Mouse (Mus musculus) left cerebral cortex, postnatal 10 days (tissue): ENCODE measurements around the gene Pcdh15. TPM values are rescaled to one million over a fixed set of nuclear protein-coding genes. Genes with fewer than 3 reads are reported as not detected.
A peak's percentile ranks its signal among the peaks of the same experiment; 100 is the strongest.

Experiments
- DNase-seq, 2 experiments: peaks; one replicate each; pipeline ENCODE4 v3.0.0; 2021 to 2022; ENCODE audit warnings: low spot score in 2 of 2, mixed read lengths in 1 of 2; ENCODE audit errors: extremely low spot score in 1 of 2
- intact Hi-C: fragments of 180-260 bp; cut with DNase I; formaldehyde crosslinking; loops from one replicate; pipeline ENCODE4 v1.15.1; 2025
- total RNA-seq, 2 experiments: library from RNA; stranded (reverse); gene quantifications; 2 replicates each; pipeline ENCODE4 v1.2.3; 2021

Pcdh15 gene
- total RNA-seq, 2 experiments from 2014 or later = 36.5 TPM

GRCm38 (mm10) chr10:74129665-74130064 lies 1030.5 kb downstream of the Pcdh15 start:
- intact Hi-C loops = no loop called here
- DNase-seq = no peak

GRCm38 (mm10) chr10:74130805-74131204 lies 1031.7 kb downstream of the Pcdh15 start:
- intact Hi-C loops = no loop called here
- DNase-seq = no peak

- DNase-seq = no peak
- intact Hi-C loops = no loop called here
Observed at GRCm38 (mm10) chr10:74147966-74148365, 1048.8 kb downstream of the Pcdh15 start.

- intact Hi-C loops = no loop called here
- no peak for DNase-seq
Observed at GRCm38 (mm10) chr10:74181921-74182320, 1082.8 kb downstream of the Pcdh15 start.

- intact Hi-C loops = loop anchor here (5.0 to 10.0 kb wide), 2 partner anchors 261 to 1101 kb away; no protein-coding TSS in a partner anchor
- DNase-seq = peak in 1 of 2 experiments; percentile 46
Observed at GRCm38 (mm10) chr10:74203650-74204049, 1104.5 kb downstream of the Pcdh15 start.

GRCm38 (mm10) chr10:74217268-74217667 lies 1118.1 kb downstream of the Pcdh15 start:
- no peak for DNase-seq
- intact Hi-C loops = no loop called here

GRCm38 (mm10) chr10:74220439-74220838 lies 1121.3 kb downstream of the Pcdh15 start:
- intact Hi-C loops = no loop called here
- DNase-seq = no peak

GRCm38 (mm10) chr10:74257716-74258446 lies 1158.7 kb downstream of the Pcdh15 start:
- DNase-seq = no peak
- intact Hi-C loops = no loop called here

GRCm38 (mm10) chr10:74258639-74259038 lies 1159.5 kb downstream of the Pcdh15 start:
- intact Hi-C loops = no loop called here

GRCm38 (mm10) chr10:74269637-74270269 lies 1170.6 kb downstream of the Pcdh15 start:
- no peak for DNase-seq
- intact Hi-C loops = no loop called here

More at GRCm38 (mm10) chr10:74258639-74259038, 1159.5 kb downstream of the Pcdh15 start:
- DNase-seq = no peak

GRCm38 (mm10) chr10:74270894-74271293 lies 1171.8 kb downstream of the Pcdh15 start:
- DNase-seq = no peak

GRCm38 (mm10) chr10:74304120-74304519 lies 1205.0 kb downstream of the Pcdh15 start:
- DNase-seq = no peak
- intact Hi-C loops = no loop called here

More at GRCm38 (mm10) chr10:74270894-74271293, 1171.8 kb downstream of the Pcdh15 start:
- intact Hi-C loops = no loop called here

- intact Hi-C loops = no loop called here
- no peak for DNase-seq
Observed at GRCm38 (mm10) chr10:74305439-74306158, 1206.5 kb downstream of the Pcdh15 start.

GRCm38 (mm10) chr10:74307035-74307434 lies 1207.9 kb downstream of the Pcdh15 start:
- DNase-seq = no peak

GRCm38 (mm10) chr10:74316091-74316490 lies 1216.9 kb downstream of the Pcdh15 start:
- intact Hi-C loops = no loop called here
- no peak for DNase-seq

More at GRCm38 (mm10) chr10:74307035-74307434, 1207.9 kb downstream of the Pcdh15 start:
- intact Hi-C loops = no loop called here

- no peak for DNase-seq
- intact Hi-C loops = no loop called here
Observed at GRCm38 (mm10) chr10:74335412-74335811, 1236.3 kb downstream of the Pcdh15 start.

- intact Hi-C loops = no loop called here
- no peak for DNase-seq
Observed at GRCm38 (mm10) chr10:74339247-74340160, 1240.4 kb downstream of the Pcdh15 start.

- intact Hi-C loops = no loop called here
- no peak for DNase-seq
Observed at GRCm38 (mm10) chr10:74359526-74359925, 1260.4 kb downstream of the Pcdh15 start.

- intact Hi-C loops = no loop called here
Observed at GRCm38 (mm10) chr10:74378697-74379096, 1279.6 kb downstream of the Pcdh15 start.

More at GRCm38 (mm10) chr10:74378697-74379096, 1279.6 kb downstream of the Pcdh15 start:
- no peak for DNase-seq
